Mouse (Mus musculus) limb, embryonic 10.5 days (tissue): ENCODE data around the gene Robo3. TPM values are rescaled to one million over a fixed set of nuclear protein-coding genes. Genes with fewer than 3 reads are reported as not detected.

Experiments used
- DNase-seq: peaks from one replicate; pipeline ENCODE4 v3.0.0-alpha.2; 2017; ENCODE audit warnings: low spot score
- H3K27ac ChIP-seq: fragments of 300-500 bp; sonication (generic); 2 replicates; pipeline ENCODE4 v1.5.1; 2016; ENCODE audit warnings: mild to moderate bottlenecking
- H3K27me3 ChIP-seq: fragments of 300-500 bp; sonication (generic); 2 replicates; pipeline ENCODE4 v1.6.1; 2016; ENCODE audit warnings: low read depth, mild to moderate bottlenecking; ENCODE audit not compliant: poor library complexity, severe bottlenecking
- H3K36me3 ChIP-seq: fragments of 300-500 bp; sonication (generic); 2 replicates; pipeline ENCODE4 v1.6.1; 2016; ENCODE audit warnings: mild to moderate bottlenecking, moderate library complexity
- H3K4me1 ChIP-seq: fragments of 300-500 bp; sonication (generic); 2 replicates; pipeline ENCODE4 v1.6.1; 2016
- H3K4me3 ChIP-seq: fragments of 300-500 bp; sonication (generic); 2 replicates; pipeline ENCODE4 v1.5.1; 2016; ENCODE audit warnings: mild to moderate bottlenecking, moderate library complexity
- H3K9me3 ChIP-seq: fragments of 300-500 bp; sonication (generic); replicated peaks from 2 replicates; pipeline ENCODE4 v1.6.1; 2016; ENCODE audit warnings: mild to moderate bottlenecking
- WGBS: fragments of 180-500 bp; shearing (Covaris S2); methylation state at CpG from one replicate; pipeline ENCODE4 v1.1.7; 2016; 5-methylcytosine and 5-hydroxymethylcytosine counted together
- polyA plus RNA-seq: library from polyadenylated mRNA; unstranded; fragments of >200 nt; fragmentation: Nextera tagmentation; extraction: Ambion mirVana; gene quantifications from 2 replicates; pipeline ENCODE4 v1.2.1, GENCODE M21; 2016

The Robo3 gene
- polyA plus RNA-seq, 1 experiment from 2014 or later = 0.10 TPM

DNA sequence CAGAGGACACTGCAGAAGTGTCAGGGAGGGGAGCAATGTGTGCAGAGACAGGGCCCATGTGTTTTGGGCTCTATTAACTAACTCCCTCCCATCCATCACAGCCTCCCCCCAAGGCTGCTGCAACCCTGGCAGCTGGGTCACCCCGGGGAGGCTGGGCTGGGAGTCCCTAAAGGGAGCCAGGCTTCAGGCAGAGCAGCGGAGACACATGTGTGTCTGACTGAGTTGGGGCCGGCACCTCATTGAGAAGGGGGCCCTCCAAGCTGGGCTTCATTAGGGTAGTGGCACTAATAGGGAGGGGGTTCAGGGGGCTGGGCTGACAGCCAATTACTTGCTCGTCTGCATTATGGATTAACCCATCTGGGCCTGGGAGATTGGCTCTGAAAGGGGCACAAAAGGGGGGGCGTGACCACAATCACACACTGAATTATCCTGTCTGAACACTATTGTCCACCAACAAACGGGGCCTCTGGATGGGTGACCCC lies 21.0 kb upstream of the Robo3 start:
- WGBS = 2% methylated on average over 6 of the region's 6 CpGs
- no peak overlapping the region for H3K27ac ChIP-seq
- no peak for DNase-seq
- peaks cover 93% of the 10 kb centered on the region for H3K27me3 ChIP-seq
- H3K9me3 ChIP-seq = no peaks in the 10 kb centered on the region
- H3K4me1 ChIP-seq = peaks cover 42% of the 10 kb centered on the region
- no peaks in the 10 kb centered on the region for H3K36me3 ChIP-seq
- no peak overlapping the region for H3K4me3 ChIP-seq

DNA sequence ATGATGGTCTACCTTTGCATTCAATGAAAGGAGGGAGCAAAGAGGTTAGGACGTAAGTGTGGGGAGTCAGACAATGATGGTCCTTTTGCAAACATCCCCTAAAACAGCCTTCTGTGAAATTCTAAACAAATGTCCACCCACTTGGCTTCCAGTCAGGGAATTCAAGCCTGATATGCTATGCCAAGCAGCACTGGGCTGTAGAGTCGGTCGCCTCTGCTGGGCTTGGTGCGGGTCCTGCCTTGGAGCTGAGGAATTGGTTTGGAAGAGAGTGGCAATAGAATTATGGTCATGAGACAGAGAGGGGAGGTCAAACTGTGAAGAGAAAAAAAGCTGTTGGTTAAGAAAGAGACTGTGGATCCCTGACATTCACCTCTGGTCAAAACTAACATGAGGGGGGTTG lies 20.3 kb upstream of the Robo3 start:
- Histone ChIP-seq H3K27me3 (peaks cover 86% of the 10 kb centered on the region), H3K27ac (no peak overlapping the region), H3K36me3 (no peaks in the 10 kb centered on the region), H3K9me3 (no peaks in the 10 kb centered on the region), H3K4me1 (peaks cover 42% of the 10 kb centered on the region), H3K4me3 (no peak overlapping the region)
- no peak for DNase-seq
- WGBS = 33% methylated on average over 4 of the region's 4 CpGs

DNA sequence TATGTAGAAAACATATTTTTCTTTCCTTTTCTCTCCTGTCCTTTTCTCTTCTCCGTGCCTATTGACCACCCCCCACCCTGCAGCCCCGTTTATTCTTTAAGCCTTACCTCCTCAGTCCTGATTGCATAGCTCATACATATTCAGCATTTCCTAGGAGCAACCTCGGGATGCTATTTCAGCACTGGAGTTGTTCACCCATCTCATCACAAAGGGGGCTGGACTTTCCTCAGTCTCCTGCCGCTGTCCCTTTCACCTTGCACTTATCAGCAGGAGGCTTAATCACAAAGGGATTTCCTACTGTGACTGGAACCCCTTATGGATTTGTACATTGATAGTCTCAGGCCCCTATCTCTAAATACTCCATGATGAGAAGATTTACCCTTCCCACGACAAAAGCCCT lies 19.4 kb upstream of the Robo3 start:
- Histone ChIP-seq H3K27me3 (peaks cover 76% of the 10 kb centered on the region), H3K27ac (no peak overlapping the region), H3K36me3 (no peaks in the 10 kb centered on the region), H3K9me3 (no peaks in the 10 kb centered on the region), H3K4me3 (no peak overlapping the region), H3K4me1 (peaks cover 37% of the 10 kb centered on the region)
- DNase-seq = no peak
- under 1% methylated on average over 5 of the region's 5 CpGs for WGBS

DNA sequence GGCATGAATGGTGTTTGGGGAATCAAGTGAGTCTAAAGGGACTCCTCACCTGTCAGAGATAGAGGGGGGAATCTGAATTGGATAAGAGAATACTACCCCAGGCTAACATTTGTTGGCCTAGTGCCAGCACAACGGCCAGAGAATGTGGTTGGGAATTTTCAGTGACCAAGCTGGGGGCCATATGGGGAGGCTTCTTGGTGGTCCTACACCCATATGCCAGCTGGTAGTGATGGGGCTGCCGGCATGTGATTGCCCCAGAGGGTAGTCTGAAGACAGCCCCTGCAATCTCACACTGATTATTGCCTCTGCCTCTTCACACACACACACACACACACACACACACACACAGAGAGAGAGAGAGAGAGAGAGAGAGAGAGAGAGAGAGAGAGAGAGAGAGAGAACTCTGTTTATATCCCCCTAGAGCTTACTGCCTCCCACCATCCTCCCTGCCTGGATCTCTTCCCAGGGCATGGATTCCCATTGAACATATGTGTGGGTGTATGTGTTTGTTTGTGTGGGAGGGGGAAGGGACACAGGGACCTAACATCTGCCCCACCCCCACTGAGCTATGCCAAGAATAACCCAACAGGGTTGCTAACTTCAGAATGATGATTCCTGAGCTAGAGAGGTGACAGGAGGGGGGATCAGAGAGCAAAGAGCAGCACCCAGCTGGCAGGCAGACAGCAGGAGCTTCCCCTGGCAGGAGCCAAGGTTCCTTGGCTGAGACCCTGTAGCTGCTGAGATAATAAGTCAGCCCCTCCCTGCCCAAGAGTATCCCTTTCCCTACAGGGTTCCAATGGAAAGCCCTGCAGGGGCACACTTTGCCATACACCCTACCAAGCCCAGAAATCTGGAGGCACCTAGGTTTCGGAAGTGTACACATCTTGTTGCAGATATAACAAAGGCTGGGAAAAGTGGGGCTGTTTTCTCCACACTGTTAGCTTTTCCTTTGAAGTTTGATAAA lies 5.0 kb upstream of the Robo3 start:
- no peak for DNase-seq
- H3K27me3 ChIP-seq = peaks cover 64% of the 10 kb centered on the region
- WGBS = 45% methylated on average over 3 of the region's 3 CpGs

DNA sequence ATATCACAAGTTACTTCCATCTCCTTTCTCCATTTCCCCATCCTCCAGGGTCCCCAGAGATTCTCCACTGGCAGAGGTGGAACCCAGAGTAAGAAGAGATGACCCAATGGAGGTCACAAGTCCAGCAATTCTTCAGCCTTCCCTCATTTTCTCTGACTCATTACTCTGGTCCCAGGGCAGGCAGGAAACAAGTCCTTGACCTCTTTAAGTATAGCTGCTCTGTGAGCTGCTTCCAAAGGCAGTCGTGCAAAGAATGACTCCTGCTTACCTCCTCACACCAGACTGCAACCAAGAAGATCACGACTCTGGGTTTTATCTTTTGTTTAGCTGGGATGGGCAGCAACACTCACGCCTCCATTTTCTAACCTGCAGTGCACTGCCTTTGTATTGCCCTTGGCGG lies 2.6 kb upstream of the Robo3 start:
- Histone ChIP-seq H3K4me3 (no peak overlapping the region), H3K27ac (no peak overlapping the region), H3K4me1 (peaks cover 36% of the 10 kb centered on the region), H3K9me3 (no peaks in the 10 kb centered on the region), H3K27me3 (peaks cover 88% of the 10 kb centered on the region), H3K36me3 (no peaks in the 10 kb centered on the region)
- 3% methylated on average over 4 of the region's 4 CpGs for WGBS
- no peak for DNase-seq

More for the DNA sequence above, 5.0 kb upstream of the Robo3 start:
- Histone ChIP-seq H3K9me3 (no peaks in the 10 kb centered on the region), H3K4me3 (no peak overlapping the region), H3K36me3 (no peaks in the 10 kb centered on the region), H3K27ac (no peak overlapping the region), H3K4me1 (peaks cover 19% of the 10 kb centered on the region)

DNA sequence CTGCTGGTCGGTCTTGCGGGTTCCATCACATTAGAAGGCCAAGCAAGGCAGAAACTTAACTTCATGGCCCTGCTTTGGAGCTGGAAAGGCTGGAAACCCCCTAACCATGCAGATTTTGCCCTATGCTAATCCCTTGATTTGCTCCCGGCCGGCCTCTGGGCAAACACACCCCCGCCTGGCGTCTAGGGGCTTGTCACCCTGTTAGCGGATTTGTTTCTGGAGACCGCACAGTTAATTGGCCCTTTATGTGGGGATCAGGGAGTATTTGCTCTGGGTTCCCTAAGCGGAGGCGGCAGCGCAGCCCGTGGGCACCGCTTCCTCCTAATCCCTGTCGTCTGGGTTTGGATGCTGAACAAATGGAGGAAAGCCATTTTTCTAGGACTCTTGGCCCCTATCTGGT lies 1.9 kb upstream of the Robo3 start:
- Histone ChIP-seq H3K27me3 (peaks cover 95% of the 10 kb centered on the region), H3K4me3 (no peak overlapping the region), H3K4me1 (peaks cover 37% of the 10 kb centered on the region), H3K36me3 (no peaks in the 10 kb centered on the region), H3K27ac (no peak overlapping the region), H3K9me3 (no peaks in the 10 kb centered on the region)
- no peak for DNase-seq
- under 1% methylated on average over 14 of the region's 14 CpGs for WGBS

DNA sequence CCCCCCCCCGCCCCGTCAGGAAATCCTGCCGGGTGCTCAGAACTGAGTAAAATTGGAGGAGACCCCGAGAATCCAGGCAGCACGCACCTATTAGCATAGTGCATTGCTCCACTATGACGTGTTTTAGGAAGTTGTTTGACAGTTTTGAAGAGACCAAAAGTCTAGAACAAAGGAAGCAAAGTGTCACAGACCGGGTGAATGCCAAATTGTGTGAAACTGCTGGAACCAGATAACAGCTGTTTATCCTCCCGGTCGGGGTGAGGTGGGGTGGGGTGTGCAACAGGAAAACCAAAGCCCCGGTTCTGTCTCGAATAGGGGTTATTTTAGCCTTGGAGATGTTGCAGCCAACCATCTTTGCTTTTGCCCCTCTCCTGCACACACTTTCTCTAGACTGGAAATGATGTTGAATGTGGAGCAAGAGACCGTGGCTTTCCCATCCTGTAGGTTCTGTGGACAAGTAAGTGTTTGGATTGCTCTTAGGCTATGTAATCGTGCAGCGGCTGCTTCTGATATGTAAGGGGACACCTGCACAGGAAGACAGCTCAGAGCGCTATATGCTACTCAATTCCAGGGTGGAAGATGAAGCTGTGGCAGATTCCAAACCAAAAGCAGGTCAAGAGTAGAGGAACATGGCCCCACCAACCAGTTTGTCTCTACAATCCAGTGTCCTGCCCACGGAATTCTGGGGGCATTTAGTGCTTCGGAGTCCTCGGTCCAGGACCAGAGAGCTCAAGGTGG lies 946 bp upstream of the Robo3 start:
- Histone ChIP-seq H3K4me3 (0 out of 2 replicates have a peak overlapping the region, but pooled peaks have one; percentile 42), H3K9me3 (no peaks in the 10 kb centered on the region), H3K4me1 (peaks cover 37% of the 10 kb centered on the region), H3K27me3 (peaks cover 99% of the 10 kb centered on the region), H3K36me3 (no peaks in the 10 kb centered on the region), H3K27ac (no peak overlapping the region)
- no peak for DNase-seq
- WGBS = 2% methylated on average over 18 of the region's 18 CpGs

DNA sequence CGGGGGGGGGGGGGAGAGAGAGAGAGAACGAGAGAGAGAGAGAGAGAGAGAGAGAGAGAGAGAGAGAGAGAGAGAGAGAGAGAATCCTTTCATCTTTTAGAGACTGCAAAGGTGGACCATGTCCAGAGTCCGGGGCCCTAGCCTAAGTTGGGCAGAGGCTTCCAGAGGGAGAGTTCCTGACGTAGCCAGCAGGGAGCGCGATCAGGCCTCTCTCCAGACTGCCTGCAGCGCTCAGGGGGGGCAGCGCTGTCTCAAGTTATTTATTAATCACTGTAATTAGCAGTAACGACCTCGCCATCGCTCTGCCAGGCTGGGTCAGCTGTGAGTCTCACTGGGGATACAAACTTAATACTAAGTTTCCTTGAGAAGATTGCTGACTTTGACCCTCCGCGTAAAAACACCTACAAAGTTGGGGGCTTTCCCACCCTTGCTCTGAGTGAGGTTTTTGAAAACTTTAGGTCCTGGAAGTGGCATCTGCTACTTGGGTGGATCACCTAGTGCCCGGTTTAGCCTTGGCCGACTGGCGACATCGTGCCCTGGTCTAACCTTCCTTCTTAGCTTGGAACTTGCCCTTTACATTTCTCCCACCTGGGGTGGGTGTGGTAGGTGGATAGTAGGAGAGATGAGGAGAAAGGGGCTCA lies 900 bp downstream of the Robo3 start:
- H3K27me3 ChIP-seq = peaks cover 100% of the 10 kb centered on the region
- peak; percentile 56 for DNase-seq
- no peak overlapping the region for H3K27ac ChIP-seq
- H3K4me1 ChIP-seq = peaks cover 37% of the 10 kb centered on the region
- peak overlapping the region; percentile 42; the same call in 1 of the 2 replicates for H3K4me3 ChIP-seq
- H3K36me3 ChIP-seq = no peaks in the 10 kb centered on the region
- no peaks in the 10 kb centered on the region for H3K9me3 ChIP-seq
- WGBS = 2% methylated on average over 16 of the region's 17 CpGs

DNA sequence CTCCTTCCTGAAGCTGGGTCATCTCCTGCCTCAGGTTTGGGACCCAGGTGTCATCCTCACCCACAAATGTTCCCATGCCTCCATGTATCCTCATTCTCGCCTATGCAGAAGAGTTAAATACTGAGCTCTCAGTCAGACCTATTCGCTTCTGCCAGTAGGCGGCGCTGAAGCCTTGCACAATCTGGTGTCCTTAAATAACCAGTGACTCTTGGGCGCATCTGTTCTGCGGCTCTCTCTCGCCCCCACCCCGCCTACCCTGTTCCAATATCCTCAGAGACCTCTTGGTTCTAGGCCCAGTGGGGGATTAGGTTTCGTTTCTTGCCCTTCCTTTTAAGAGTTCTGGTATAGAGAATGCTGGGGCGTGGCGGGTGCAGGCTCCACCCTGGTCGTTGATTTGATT lies 2.5 kb downstream of the Robo3 start:
- WGBS = 1% methylated on average over 12 of the region's 12 CpGs
- Histone ChIP-seq H3K36me3 (no peaks in the 10 kb centered on the region), H3K4me1 (peaks cover 37% of the 10 kb centered on the region), H3K27ac (no peak overlapping the region), H3K9me3 (no peaks in the 10 kb centered on the region), H3K27me3 (peaks cover 95% of the 10 kb centered on the region), H3K4me3 (no peak overlapping the region)
- peak; percentile 91 for DNase-seq

DNA sequence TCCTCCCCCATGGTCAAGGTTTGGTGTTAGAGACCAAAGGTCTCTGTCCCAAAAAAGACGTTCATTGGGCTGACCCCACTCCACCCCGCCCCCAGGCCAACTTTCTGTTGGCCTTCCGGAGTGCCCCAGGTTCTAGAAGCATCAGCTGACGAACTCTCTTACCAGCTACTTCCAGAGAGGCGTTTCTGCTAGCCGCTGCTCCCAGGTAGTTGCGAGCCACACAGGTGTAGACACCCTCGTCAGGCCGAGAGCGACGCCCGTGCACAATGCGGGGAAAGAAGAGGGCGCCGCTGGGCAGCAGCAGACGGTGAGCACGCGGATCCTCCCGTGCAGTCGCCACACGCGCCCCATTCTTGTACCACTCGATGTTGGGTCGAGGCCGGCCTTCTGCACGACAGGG lies 3.7 kb downstream of the Robo3 start:
- Histone ChIP-seq H3K9me3 (no peaks in the 10 kb centered on the region), H3K27ac (no peak overlapping the region), H3K27me3 (peaks cover 82% of the 10 kb centered on the region), H3K36me3 (no peaks in the 10 kb centered on the region), H3K4me3 (no peak overlapping the region), H3K4me1 (peaks cover 29% of the 10 kb centered on the region)
- WGBS = 12% methylated on average over 26 of the region's 26 CpGs
- no peak for DNase-seq

DNA sequence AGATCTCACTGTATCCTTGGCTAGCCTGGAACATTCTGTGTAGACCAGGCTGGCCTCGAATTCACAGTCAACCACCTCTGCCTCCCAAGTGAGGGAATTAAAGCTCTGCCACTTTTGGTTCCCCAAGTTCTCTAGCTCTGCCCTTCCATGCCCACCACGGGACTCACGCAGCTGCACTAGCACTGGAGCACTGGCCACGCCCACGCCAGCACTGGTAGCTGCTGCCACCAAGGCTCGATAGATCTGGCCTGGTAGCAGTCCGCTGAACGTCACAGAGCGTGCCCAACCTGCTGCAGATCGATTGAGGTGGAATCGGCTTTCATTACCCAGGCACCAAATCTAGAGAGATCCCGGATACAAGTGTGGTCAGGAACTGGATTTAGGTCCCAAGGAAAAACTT lies 11.8 kb downstream of the Robo3 start:
- peak overlapping the region; percentile 42; the same call in 1 of the 2 replicates for H3K4me3 ChIP-seq
- no peaks in the 10 kb centered on the region for H3K9me3 ChIP-seq
- peaks cover 47% of the 10 kb centered on the region for H3K27me3 ChIP-seq
- 20% methylated on average over 12 of the region's 12 CpGs for WGBS
- DNase-seq = no peak
- H3K36me3 ChIP-seq = no peaks in the 10 kb centered on the region
- no peak overlapping the region for H3K27ac ChIP-seq
- H3K4me1 ChIP-seq = peaks cover 19% of the 10 kb centered on the region

DNA sequence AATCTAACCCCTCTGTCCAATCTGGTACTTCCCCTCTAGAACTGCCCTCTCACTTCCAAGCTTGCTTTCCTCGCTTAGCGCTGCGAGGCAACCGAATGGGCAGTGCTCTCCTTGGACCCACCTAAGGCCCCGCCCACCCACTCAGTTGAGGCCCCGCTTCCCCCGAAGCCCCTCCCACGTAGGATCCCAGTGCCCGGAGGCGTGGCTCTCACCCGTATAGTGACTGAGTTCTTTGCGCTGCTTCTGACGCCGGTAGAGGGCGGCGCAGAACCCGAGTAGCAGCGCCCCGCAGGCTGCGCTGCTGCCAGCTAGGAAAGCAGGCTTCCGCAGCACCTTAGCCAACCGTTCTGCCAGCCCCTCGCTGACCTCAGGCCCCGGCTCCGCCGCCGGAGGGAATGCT lies 12.4 kb downstream of the Robo3 start:
- WGBS = 1% methylated on average over 27 of the region's 27 CpGs
- peaks cover 46% of the 10 kb centered on the region for H3K27me3 ChIP-seq

More for the DNA sequence above, 12.4 kb downstream of the Robo3 start:
- H3K27ac ChIP-seq = peak overlapping the region; percentile 37; the same call in 1 of the 2 replicates
- H3K9me3 ChIP-seq = no peaks in the 10 kb centered on the region
- H3K36me3 ChIP-seq = no peaks in the 10 kb centered on the region
- H3K4me1 ChIP-seq = peaks cover 19% of the 10 kb centered on the region
- peak; percentile 92 for DNase-seq
- peak overlapping the region; percentile 42 for H3K4me3 ChIP-seq
